Mouse (Mus musculus) T-cell, adult 2 months (primary cell): Measurements from ENCODE around the gene Egf.
"Not testable (repeated sequence)": the region's sequence is repeated elsewhere in the genome, so short reads cannot be mapped to it uniquely, and the experiment has no call there.

Experiments
- DNase-seq: peaks from one replicate; pipeline ENCODE4 v3.0.0; 2022; ENCODE audit warnings: low spot score

Gene Egf

GRCm38 (mm10) chr3:129754650-129755604, at the start of gene Egf:
Egf (minus strand) TSS chr3:129755316.
- no peak for DNase-seq

GRCm38 (mm10) chr3:129803765-129804164, 48.6 kb upstream of the Egf start, which contains the start of gene Lrit3:
Lrit3 (minus strand) TSS chr3:129804030.
- DNase-seq, result no peak

GRCm38 (mm10) chr3:129799011-129799410, 43.9 kb upstream of the Egf start:
- no peak for DNase-seq

DNA sequence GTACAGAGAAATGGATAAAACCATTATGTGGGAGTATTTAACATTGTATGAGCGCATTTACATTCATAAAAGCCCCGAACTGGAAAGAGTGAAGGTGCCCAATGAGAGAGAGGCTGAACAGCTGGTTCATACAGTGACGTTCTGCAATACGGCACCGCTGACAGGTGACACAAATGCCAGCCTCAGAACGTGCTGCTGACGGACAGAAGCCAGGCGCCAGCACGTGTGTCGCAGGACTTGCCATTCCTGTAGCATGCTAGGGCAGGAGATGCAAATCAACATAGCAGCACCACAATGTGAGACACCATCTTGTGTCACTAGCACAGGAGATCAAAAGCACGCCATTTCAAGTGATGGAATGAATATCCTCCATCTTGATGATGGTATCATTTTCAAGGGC, 43.4 kb upstream of the Egf start:
- no peak for DNase-seq

GRCm38 (mm10) chr3:129797341-129797740, 42.2 kb upstream of the Egf start:
- no peak for DNase-seq

DNA sequence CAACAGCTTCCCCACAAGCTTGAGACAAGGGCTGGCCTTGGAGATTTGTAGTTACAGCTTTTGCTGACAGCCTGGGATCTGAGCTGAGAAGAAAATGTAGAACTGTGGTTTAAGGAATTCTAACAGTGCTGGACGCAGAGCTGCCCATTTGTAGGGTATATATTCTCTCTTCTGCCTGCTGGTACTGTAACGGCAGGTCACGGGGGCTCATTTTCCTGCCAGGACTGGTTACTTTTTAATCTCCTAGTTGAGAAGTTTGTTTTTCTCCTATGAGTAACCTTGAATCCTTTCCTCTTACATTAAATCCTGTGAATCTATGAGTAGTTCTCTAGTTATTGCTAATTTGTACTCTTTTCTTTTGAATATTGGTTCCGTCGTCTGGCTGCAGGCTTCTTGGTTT, 38.7 kb upstream of the Egf start:
- no peak for DNase-seq

DNA sequence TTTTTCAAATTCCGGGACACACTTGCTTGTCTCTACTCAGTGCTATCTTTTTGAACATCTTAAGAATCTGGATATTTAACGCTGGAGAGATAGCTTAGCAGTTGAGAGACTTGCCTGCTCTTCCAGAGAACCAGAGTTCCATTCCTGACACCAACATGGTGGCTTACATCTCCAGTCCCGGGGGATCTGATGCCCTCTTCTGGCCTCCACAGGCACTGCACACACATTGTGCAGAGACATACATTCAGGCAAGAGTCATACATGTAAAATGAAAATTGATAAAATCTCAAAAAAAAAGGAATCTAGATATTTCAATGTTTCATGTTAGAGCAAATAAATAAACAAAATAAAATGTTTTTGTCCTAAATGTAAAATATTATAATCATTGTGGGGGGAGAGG, 27.6 kb upstream of the Egf start:
- DNase-seq, result no peak

- DNase-seq, result no peak
Observed at GRCm38 (mm10) chr3:129781435-129781834, 26.3 kb upstream of the Egf start.

- no peak for DNase-seq
Observed at GRCm38 (mm10) chr3:129771210-129771609, 16.1 kb upstream of the Egf start.

DNA sequence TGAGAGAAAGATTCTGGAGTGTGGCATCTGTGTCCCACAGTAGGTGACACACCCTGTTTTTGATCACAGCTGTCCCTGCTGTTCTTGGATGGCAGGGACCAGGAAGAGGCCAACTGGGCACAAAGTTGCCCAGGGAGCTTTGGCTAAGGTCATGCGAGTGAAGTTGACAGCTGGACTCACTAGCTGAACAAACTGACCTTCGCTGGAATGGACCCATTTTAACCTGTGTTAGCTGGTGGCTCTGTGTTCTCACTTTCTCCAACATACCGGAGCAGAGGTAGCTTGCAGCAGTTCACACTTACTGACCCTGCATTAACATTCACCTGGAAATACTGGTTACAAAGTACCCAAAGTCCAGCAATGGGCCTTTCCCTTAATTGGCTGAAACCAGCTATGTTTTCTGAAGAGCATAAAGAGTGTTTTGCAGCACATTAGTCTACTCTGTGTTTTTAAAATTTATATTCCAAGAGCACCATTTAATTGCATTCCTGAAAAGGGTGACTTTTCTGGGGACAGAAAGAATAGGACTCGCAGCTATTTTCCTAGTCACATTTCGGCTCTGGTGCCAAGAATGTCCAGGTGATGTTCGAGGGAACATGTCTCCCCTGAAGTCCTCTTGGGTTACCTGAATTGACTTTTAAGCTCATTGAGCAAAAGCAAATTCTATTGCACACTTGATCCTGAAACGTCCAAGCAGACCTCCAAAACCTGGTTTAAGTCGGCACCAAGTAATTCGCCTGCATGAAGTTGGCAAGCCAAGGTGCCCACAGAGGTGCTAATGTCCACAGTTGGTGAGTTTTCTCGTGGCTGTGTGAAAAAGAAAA, 12.1 kb upstream of the Egf start:
- no peak for DNase-seq

DNA sequence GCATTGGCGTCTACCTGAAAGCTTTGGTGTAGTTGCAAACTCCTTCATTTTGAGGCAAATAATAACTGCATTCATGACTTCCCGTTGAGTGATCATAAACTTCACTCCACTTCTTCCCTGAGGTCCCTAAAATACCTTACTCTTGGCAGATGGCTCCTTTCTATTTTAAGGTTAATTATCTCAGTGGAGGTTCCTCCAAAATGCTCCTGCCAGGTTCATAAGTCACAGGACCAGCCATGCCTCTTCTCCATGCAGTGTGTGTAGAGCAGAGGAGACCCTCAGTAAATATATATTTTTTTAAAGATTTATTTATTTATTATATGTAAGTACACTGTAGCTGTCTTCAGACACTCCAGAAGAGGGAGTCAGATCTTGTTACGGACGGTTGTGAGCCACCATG, 11.0 kb upstream of the Egf start:
- no peak for DNase-seq

DNA sequence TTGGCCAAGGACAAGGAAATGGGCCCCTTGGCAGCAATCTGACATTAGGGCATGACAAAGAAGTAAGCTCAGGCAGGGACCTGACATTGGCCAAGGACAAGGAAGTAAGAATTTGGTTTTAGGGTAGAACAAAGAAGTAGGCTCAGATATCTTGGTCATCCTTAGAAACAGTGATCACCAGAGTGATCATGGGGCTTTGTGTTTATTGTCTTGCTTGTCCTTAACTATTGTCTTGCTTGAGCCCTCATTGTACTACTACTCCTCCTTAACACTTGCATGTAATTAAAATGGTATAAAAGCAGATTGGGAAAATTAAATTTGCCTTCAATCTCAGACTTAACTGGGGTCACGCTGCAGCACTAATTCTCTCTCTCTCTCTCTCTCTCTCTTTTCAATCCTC, 2.5 kb upstream of the Egf start:
- not testable (repeated sequence) for DNase-seq

DNA sequence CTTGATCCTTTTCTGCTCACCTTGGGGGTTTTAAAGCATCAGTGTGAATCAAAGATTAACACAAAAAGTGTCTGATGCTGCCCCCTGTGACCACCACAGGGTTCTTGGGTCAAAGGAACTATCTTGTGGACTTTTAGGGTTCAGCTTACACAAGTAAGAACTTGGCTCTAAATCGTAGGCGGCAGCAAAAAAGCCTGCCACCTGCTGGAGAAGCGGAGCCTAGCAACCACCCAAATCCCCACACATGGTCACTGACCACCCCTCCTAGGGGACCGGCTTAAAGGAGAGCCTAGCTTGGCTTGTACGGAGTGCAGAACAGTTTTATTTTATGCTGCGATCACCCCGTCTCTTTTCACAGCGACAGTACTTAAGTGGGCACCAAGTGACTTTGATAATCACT, 10.3 kb downstream of the Egf start:
- peak; percentile 45 for DNase-seq

DNA sequence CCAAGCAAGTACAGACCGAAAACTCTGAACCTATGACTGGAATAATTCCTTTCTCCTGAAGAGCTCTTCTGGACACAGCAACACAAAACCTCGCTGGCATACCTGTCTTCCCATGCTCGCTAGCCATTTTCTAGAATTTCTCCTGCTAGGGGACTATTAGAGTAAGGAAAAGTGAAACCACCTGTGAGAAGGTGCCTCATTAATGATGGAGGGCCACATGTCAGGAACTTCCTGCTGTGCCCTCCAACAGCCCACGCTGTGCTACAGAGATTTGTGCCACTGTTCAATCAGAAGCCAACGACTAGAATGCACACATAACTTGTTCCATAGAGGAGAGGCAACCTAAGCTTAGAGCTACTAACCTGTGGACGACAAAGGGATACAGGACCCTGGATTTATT, 12.3 kb downstream of the Egf start:
- no peak for DNase-seq

DNA sequence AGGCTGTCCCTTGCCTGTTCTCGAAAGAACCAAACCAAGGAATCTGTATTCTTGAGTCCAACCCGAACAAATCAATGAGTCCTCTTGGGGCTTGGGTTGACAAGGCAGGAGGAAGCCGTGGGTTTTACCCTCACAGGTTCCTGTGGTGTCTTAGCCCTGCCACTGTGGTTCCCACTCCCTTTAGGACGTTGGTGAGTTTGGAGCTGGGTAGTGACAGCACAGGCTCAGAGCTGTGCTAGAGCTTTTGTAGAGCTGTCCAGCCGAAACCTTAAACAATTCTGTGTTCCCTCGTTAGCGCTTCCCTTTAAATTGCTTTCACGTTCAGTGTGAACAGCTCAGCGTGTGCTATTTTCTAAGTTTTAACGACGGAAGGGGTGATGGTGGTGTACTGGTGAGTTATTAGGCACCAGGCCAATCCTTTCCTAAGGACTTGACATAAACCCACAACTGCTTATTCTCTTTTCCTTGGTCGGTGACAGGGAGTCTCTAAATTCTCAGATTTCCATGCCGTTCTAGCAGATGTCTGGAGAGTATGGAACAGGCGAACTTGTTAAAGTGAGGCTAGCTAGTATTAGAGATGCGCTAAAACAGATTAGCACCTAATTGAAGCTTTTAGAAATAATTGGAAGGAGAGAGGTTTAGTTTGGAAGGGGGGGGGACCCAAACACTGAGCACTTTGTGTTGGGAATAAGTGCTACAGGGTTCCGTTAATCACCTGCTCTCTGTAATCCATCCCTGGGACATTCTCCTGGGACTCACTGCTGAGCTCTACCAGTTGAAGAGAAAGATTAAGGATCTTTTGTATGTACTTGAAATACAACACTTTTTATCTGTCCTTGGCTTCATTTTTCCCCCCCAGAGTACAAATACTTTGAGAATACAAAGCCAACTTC, 16.6 kb downstream of the Egf start:
- no peak for DNase-seq

GRCm38 (mm10) chr3:129731636-129732035, 23.5 kb downstream of the Egf start:
- DNase-seq, result no peak

- no peak for DNase-seq
Observed at GRCm38 (mm10) chr3:129730426-129730825, 24.7 kb downstream of the Egf start.

DNA sequence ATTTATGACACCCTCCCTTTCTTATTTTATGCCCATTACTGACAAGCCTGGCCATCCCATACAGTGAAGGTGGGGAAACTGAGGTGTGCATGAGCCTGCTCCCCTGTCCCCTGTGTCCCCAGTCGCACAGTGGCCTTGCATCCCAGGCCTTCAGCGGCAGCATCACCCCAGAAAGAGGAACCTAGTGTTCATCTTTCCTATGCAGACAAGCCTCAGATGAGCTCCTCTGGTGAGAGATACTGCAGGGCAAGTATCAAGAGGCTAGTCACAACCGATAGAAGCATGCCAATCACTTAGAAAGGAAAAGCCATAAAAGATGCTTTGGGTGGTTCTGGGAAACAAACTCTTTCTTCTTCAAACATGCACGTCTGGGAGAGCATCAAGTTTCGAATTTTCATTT, 25.2 kb downstream of the Egf start:
- DNase-seq, result no peak

DNA sequence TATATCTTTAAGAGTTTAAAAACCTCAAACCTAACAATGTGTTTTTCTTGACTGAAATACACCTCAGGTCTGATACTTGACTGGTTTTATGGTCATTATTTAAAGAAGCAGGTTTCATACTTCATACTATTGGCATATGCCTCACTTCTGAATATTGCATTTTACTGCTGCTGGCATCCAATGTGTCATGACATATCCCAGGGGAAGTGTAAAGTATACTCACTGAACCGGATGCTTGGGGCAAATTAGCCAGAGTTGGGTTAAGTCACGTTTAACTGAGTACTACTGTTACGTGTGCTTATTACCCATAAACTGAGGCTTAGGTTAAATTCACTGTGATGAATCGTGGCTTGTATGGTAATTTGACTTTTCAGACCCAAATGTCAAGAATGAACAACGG, 29.5 kb downstream of the Egf start:
- DNase-seq, result no peak

- peak; percentile 91 for DNase-seq
Observed at GRCm38 (mm10) chr3:129724961-129725501, 30.1 kb downstream of the Egf start.

GRCm38 (mm10) chr3:129724505-129724904, 30.6 kb downstream of the Egf start:
- no peak for DNase-seq

DNA sequence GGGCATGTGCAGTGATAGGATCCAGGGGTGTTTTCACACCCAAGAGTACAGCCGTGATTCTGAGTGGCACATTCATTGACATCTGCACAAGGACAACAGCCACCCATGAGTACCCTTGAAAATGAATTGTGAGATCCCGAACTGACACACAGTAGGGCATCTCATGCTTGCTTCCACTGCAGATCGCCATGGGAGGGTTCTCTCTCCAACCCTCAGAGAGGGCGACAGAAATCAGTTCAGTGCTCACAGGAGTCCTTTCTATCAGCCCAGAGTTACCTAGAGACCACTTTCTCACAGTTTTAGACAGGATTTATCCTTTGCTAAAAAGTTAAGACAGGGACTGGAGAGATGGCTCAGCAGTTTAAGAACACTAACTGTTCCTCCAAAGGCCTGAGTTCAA, 31.8 kb downstream of the Egf start:
- no peak for DNase-seq
